Mouse (Mus musculus) hindbrain, embryonic 13.5 days (tissue): ENCODE measurements at regions not wholly inside any gene's neighbourhood (a gene's known extent, or its start where the extent isn't known, plus 50 kb on each side); places are given as distances from the start of the nearest gene placed in this dataset.
A peak's percentile ranks its signal among the peaks of the same experiment; 100 is the strongest.

ENCODE experiments used
- ATAC-seq: fragments of 200-750 bp; cut with Nextera tagmentation; 2 replicates; pipeline ENCODE4 v1.8.0; 2017; ENCODE audit warnings: moderate TSS enrichment; ENCODE audit not compliant: low FRiP score
- H3K27ac ChIP-seq: fragments of 300-500 bp; sonication (generic); 2 replicates; pipeline ENCODE4 v1.5.1; 2015; ENCODE audit warnings: inconsistent platforms, mild to moderate bottlenecking, moderate library complexity
- H3K27me3 ChIP-seq: fragments of 300-500 bp; sonication (generic); 2 replicates; pipeline ENCODE4 v1.6.1; 2015; ENCODE audit warnings: mild to moderate bottlenecking, inconsistent platforms
- H3K36me3 ChIP-seq: fragments of 300-500 bp; sonication (generic); 2 replicates; pipeline ENCODE4 v1.6.1; 2015; ENCODE audit warnings: mild to moderate bottlenecking, inconsistent platforms
- H3K4me1 ChIP-seq: fragments of 300-500 bp; sonication (generic); replicated peaks from 2 replicates; pipeline ENCODE4 v1.6.1; 2015; ENCODE audit warnings: inconsistent platforms
- H3K4me2 ChIP-seq: fragments of 300-500 bp; sonication (generic); 2 replicates; pipeline ENCODE4 v1.6.1; 2015; ENCODE audit warnings: inconsistent platforms, mild to moderate bottlenecking, moderate library complexity
- H3K4me3 ChIP-seq: fragments of 300-500 bp; sonication (generic); 2 replicates; pipeline ENCODE4 v1.5.1; 2015; ENCODE audit warnings: mild to moderate bottlenecking, inconsistent platforms
- H3K9ac ChIP-seq: fragments of 300-500 bp; sonication (generic); 2 replicates; pipeline ENCODE4 v1.6.1; 2015; ENCODE audit warnings: mild to moderate bottlenecking, inconsistent platforms
- H3K9me3 ChIP-seq: fragments of 300-500 bp; sonication (generic); 2 replicates; pipeline ENCODE4 v1.6.1; 2016; ENCODE audit warnings: inconsistent platforms
- WGBS: fragments of 180-500 bp; shearing (Covaris S2); methylation state at CpG from one replicate; pipeline ENCODE4 v1.1.7; 2015; 5-methylcytosine and 5-hydroxymethylcytosine counted together

GRCm38 (mm10) chr14:79821352-79822010 is 50.4 kb upstream of the Pcdh8 start:
- no peaks in the 10 kb centered on the region for H3K36me3 ChIP-seq
- 55% methylated on average over 5 of the region's 5 CpGs for WGBS
- no peaks in the 10 kb centered on the region for H3K9me3 ChIP-seq
- peak overlapping the region; percentile 19; the same call in 1 of the 2 replicates for H3K27ac ChIP-seq
- no peak for ATAC-seq
- H3K9ac ChIP-seq, result no peak overlapping the region
- H3K4me1 ChIP-seq, result peaks cover 19% of the 10 kb centered on the region
- no peak overlapping the region for H3K4me3 ChIP-seq
- no peak overlapping the region for H3K4me2 ChIP-seq
- H3K27me3 ChIP-seq, result no peaks in the 10 kb centered on the region
